Mouse (Mus musculus) cerebellum, adult 2 months (tissue): ENCODE results near the gene Ntrk1.

Experiments
- CTCF ChIP-seq: fragments of 200-500 bp; IDR thresholded peaks from 2 replicates; pipeline ENCODE4 v1.5.1; 2011; ENCODE audit warnings: low read depth, mild to moderate bottlenecking, control low read depth, low read length, moderate library complexity, borderline replicate concordance; ENCODE audit not compliant: insufficient read depth
- POLR2A ChIP-seq: fragments of 200-500 bp; IDR thresholded peaks from 2 replicates; pipeline ENCODE4 v1.6.1; 2011; ENCODE audit warnings: low read length, control low read depth, borderline replicate concordance; ENCODE audit not compliant: insufficient read depth

DNA sequence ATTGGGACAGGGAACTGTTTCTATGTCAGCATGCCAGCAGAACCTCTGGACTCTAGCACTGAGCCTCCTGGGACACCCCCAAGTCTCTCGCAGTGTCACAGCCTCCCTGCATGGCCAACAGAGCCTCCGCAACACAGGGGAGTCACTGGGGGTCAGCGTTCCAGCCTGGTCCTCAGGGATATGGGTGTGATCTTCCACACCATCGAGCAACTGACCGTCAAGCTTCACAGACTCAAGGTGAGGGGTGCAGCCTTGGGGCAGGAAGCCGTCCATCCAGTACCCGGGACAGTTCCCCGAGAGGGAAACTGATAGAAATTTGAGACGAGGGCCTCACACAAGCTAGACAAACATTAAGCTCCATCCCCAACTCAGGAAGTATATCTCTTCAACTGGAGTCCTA is 59.6 kb downstream of the Ntrk1 start:
- TF ChIP-seq CTCF (no peak), POLR2A (no peak)
